Mouse (Mus musculus) induced T-regulatory cell, adult 2 months (primary cell): ENCODE measurements around the gene Cdk5.

ENCODE experiments used
- DNase-seq: peaks from one replicate; pipeline ENCODE4 v3.0.0-alpha.2; 2012; ENCODE audit warnings: low read depth

Gene Cdk5

DNA sequence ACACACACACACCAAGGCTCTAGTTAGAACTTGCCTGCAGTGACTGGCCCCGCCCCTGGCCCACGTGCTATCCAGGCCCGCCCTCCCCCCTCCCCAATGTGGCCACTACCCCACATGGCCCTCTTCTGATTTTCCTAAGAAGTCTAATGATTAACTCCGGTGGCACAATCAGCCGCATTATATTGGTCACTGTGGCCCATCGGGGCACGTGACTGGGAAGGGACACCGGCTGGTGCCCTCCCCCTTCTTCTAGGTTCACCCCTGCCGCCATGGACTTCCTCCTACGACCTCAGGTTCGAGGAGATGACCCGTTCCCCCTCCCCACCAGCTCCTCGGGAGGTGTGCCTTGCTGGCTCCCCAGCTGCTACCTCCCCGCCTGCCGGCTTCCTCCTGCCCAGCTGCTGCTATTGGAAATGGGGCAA, 4.7 kb upstream of the Cdk5 start:
- DNase-seq: no peak

DNA sequence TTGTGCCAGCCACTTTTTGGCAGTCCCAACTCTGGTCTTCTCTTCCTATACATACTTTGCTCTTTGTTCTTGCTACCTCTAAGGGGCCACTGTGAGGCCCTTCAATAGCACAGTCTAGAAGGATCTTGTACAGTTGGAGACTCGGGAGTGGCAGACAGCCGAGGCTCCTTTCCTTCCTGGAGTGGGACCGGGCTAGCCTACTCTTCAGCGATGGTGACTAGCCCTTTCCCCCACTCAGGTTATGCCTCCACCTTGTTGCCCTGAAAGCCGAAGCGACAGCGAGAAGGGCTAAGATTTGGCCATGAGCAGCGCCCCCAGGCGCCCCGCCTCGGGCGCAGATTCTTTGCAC, 3.9 kb upstream of the Cdk5 start:
- DNase-seq: no peak

DNA sequence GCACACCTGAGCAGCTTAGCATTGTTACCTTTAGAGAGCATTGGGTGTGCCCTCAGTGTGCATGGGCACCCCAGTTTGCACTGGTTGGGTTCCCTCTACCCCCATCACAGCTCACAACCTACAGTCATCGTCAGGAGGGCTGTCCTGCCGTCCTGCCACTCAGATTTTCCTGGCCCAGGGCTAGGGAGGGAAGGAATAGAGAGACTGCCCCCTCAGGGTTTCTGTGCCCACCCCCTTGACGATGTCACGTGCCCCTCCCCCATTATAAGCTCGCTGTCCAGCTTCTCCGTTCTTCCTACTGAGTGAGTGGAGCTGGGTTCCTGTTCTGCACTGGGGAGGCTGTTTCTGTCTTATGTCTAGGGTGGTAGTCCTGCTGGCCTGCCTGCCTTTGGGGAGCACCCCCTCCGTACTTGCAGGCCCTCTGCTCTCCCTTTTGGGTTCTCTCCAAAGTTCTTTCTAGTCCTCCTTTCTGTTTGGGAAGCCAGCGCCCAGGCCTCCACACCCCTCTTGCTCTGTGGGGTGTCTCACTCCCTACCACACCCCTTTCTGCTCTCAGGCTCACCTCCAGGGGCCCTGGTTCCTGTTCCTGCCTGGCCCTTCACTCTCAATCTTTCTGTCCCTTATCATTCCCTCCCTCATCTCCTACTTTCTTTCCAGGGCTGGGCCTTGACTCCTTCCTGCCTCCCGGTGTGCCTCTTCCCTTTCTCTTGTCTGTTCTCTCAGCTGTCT, 3.4 kb upstream of the Cdk5 start:
- DNase-seq: no peak

DNA sequence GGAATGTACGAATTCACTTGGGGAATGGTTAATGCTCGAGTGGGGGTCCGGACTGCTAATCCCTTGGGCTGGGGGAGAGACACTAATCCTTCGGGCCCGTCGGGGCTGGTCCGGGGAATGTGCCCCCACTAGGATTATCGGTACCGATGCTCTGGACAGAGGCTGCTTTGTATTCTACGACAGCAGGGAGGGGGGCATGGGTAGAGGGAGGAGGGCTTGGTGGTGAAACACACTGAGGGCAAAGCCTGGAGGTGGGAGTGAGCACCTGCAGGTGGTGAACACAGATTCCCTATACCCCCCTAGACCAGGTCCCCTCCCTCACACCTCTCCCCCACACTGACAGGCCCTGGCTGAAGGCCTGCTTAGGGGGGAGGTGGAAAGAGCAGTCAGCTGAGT, 2.7 kb upstream of the Cdk5 start:
- peak; percentile 18 for DNase-seq

DNA sequence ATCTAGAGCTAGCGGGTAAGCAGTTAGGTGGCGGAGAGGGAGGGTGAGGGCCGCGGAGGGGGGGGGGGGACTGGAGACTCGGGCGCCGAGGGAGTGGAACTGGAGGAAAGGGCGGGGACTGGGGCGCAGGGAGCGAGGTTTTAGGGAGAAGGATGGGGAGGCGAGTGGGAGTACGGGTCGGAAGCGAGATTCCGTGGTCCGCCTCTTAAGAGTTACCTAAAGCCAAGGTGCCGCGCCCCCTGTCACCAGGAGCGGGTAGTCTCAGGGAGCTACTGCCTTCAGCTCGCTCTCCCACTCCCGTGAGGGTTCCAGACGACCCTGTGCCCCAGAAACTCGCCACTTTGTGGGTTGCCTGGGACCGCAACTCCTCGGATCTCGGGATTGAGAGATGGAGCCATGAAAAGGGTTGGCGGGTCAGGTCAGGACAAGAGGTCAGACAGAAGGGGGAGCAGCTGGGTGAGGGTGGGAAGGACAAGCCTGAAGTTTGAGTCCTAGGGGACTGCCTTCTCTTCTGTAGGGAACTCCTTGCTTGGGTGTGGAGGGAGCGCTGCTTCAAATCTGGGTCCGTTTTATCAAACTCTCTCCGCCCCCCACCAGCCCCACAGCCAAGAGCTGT, 2.2 kb upstream of the Cdk5 start:
- DNase-seq: no peak

GRCm38 (mm10) chr5:24424861-24425411, 1.6 kb upstream of the Cdk5 start:
- peak; percentile 94 for DNase-seq

- DNase-seq: no peak
Measured at GRCm38 (mm10) chr5:24424004-24424781, 863 bp upstream of the Cdk5 start.

DNA sequence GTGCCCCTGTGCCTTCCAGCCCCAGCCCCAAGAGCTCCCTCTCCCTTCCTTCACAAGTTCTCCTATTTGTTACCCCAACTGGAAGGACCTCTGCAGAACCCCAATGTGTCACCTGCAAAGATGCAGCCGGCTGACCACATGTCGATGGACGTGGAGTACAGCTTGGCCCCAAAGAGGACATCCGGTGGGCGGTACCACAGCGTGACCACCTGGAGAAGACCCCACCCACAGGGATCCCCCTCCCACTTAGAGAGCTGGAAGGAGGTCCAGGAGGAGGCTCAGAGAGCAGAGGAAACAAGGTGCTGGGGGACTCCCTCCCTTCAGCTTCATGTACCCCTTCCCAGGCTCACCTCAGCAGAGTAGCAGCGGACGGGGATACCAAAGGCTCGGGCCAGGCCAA, 2.9 kb downstream of the Cdk5 start:
- DNase-seq: no peak

DNA sequence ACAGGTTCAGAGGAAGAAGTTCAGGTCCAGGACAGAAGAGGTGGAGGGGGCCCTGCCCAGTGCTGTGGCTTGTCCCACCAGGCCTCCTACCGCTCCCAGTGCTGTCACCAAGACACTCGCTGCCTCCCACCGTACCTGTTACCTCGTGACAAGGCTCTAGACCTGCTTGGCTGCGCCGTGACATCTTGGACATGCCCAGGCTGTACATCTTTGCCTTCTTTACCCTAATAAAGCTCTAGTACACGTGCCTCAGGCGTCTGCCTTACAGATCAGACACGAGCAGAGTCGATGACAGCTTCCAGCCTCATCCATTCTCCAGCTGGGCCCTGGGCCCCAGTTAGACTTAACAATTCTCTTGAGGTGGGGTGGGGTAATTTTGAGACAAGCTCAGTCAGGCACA, 5.7 kb downstream of the Cdk5 start:
- DNase-seq: no peak

DNA sequence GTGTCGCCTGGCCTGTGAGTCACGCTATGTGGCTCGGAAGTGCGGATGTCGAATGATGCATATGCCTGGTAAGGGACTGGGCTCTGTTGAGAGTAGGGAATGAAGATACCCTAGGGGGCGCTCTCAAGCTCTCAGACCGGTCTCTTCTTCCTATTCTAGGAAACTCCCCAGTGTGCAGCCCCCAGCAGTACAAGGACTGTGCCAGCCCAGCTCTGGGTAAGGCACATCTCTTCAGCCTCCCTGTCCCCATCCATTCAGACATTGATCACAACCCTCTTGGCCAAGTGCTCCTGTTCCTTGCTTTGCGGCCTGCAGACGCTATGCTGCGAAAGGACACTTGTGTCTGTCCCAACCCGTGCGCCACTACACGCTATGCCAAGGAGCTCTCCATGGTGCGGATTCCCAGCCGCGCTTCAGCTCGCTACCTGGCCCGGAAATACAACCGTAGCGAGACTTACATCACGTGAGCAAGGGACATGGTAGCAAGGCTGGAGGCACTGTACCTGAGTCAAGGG, 7.1 kb downstream of the Cdk5 start:
- peak; percentile 83 for DNase-seq

GRCm38 (mm10) chr5:24413938-24414337, 9.4 kb downstream of the Cdk5 start:
- no peak for DNase-seq

DNA sequence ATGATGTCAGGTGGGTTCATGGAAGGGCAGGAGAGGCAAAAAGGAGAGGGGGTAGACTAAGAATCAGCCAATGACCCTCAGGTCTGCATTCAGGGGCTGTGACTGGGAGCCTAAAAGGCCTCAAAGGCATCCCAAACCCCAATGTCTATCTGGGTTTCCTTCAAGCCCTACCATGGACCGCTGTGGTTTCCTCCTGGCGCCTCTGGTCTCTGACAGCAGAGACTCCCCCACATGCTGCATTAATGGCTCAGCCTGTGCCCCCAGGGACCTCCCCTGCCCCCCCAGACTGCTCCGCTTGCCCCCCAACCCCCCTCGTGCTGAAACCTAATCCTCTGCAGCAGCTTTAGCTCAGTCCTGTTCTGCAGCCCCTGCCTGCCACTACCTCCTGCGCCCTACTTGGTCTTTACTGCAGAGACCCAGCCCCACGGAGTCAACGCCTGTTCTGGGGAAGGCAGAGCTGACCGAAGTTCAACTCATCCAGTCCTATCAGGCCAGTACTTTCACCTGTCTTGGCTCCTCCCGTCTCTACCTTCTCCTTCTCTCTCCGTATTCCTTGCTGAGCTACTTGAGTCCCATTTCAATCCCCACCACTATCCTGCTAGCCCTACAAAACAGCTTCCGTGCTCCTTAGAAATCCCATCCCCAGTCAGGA, 10.2 kb downstream of the Cdk5 start, which contains the start of gene Asic3:
TSS of gene Asic3 (plus strand) at position 351 of the 652 bp plus-strand sequence.
- no peak for DNase-seq

DNA sequence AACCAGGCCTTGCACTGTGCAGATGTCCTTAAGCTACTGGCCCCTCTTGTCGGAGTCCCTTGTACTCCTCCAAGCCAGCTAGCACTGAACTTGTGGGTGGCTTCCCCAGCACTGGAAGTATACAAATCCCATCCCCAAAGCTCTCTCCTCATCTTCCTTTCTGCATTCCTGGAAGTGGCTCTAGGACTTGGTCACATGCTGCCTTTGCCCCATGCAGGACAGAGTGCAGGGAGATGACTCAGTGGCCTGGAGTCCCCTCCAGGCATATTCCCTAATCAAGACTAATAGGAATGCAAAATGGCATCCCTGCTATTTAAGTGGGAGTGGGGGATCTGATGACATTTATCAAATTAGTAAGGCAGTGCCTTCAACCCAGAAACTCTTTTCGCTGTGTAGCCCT, 11.3 kb downstream of the Cdk5 start:
- DNase-seq: no peak

GRCm38 (mm10) chr5:24409466-24409865, 13.9 kb downstream of the Cdk5 start:
- DNase-seq: no peak

- no peak for DNase-seq
Measured at GRCm38 (mm10) chr5:24408651-24409050, 14.7 kb downstream of the Cdk5 start.

DNA sequence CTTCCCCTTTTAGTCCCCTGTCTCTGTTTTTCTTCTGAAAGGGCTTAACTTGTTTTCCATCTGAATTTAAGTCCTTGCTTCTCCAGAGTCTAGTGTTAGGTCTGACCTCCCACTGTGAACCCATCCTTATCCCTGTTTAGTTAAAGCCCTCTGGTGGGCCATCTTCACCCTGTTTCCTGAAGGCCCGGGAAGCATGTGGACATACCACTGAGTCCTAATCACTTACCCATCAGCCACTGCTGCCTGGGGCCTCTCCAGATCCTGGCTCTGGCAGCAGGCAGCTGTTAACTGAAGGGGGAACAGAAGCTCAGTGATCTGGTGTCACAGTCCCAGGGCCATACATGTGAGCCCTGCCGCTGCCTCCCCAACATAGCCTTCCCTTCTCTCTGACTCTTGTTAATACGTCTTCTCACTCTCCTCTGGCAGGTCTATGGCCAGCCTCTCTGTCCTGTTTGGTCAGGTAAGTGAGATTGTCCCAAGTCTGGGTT, 17.9 kb downstream of the Cdk5 start:
- no peak for DNase-seq

- DNase-seq: no peak
Measured at GRCm38 (mm10) chr5:24404594-24405360, 18.6 kb downstream of the Cdk5 start.

DNA sequence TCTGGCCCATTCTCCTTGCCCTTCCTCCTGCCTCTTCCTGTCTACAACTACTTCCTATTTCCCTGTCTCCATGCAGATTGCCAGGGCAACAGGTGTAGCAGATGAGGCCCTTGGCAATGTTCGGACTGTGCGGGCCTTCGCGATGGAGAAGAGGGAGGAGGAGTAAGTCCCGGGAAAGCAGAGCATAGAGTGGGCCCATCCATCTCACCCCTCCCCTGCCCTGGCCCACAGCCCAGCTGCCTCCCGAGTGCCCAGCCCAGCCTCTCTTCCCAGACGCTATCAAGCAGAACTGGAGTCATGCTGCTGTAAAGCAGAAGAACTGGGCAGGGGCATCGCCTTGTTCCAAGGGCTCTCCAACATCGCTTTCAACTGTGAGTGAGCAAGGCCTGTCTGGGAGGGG, 21.4 kb downstream of the Cdk5 start:
- no peak for DNase-seq

DNA sequence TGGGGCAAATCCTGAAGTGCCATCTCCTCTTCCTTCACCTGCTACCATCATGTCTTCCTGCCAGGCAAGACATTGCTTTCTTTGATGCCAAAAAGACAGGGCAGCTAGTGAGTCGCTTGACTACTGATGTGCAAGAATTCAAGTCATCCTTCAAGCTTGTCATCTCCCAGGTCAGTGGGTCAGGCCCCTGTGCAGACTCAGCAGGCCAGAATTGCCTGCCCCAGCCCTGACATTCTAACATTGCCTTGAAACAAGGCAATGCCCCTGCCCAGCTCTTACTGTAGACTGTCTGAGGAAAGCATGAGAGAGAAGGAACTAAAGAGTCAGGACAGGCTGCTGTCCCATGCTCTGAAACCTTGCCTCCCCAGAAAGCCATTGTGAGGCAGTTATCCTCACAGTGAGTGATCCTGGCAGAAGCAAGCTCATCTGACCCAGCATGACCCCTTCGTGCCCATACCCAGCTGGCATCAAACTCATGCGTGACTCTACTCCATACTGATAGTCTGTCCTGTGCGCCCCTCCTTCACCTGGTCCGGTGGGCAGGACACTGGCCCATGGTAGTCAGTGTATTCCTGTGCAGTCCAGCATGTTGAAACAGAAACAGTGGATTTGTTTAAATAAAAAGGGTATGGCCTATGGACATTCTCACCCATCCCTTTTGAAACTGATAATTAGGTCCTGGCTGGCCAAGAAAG, 22.3 kb downstream of the Cdk5 start:
- DNase-seq: no peak

DNA sequence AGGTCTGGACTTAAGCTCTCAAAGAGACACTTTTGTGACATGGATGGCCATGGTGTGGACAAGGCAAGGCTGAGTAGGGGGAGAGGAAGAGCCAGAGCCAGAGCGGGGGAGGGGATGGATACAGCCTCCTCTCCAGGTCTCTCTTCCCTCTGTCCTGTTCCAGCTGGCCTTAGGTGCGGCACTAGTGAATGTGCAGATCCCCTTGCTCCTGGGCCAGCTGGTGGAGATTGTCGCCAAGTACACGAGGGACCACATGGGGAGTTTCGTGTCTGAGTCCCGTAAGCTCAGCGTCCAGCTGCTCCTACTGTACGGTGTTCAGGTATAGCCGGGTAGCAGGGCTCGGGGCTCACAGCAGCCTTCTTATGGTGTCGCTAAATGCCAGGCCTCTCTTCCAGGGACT, 23.0 kb downstream of the Cdk5 start:
- no peak for DNase-seq

DNA sequence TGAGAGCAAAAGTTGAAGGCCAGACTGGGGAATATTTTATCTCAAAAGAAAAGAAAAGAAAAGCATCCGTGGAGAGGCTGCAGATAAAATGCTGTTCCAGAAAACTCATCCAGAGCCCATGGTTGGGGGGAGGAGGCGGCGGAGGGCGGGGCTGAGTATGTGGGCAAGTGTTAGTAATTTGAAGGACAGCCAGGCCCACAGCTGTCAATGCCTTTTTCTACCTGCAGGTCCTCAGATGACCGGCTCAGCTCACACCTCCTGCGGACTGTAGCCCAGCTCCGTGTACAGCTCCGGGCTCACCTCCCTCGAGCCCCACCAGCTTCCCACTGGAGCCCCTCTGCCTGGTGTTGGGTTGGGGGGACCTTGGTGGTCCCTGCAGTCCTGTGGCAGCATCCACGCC, 23.6 kb downstream of the Cdk5 start:
- no peak for DNase-seq
